In genomic region chr17:3212105-3212504, GRCm38 (mm10) we compare ENCODE assay signal across 25 mouse cellular contexts.
"Had no signal": no experiment of that assay in that cellular context is flagged by ENCODE, and none has a peak within 500 bp of the region (broad histone marks: within the 10 kb centered on the region; RNA-seq: fewer than 3 reads in every experiment).

No protein-coding gene starts in this region.

- H3K27ac ChIP-seq: heart, embryonic 10.5 days; heart, embryonic 13.5 days; heart, embryonic 15.5 days; hindbrain, embryonic 13.5 days; hindbrain, embryonic 15.5 days; hindbrain, postnatal 0 days; kidney, embryonic 15.5 days; kidney, postnatal 0 days; limb, embryonic 13.5 days; limb, embryonic 15.5 days; liver, embryonic 12.5 days; liver, embryonic 14.5 days had no signal

- H3K9ac ChIP-seq: heart, embryonic 13.5 days; heart, embryonic 15.5 days; hindbrain, embryonic 13.5 days; hindbrain, embryonic 15.5 days; kidney, embryonic 15.5 days; limb, embryonic 13.5 days; limb, embryonic 15.5 days; liver, embryonic 12.5 days; liver, embryonic 14.5 days had no signal

- H3K27me3 ChIP-seq: heart, embryonic 13.5 days; heart, embryonic 15.5 days; hindbrain, embryonic 13.5 days; hindbrain, embryonic 15.5 days; kidney, embryonic 15.5 days; limb, embryonic 13.5 days; limb, embryonic 15.5 days; liver, embryonic 12.5 days had no signal

- ATAC-seq: hindbrain, postnatal 0 days; intestine, embryonic 16.5 days; liver, embryonic 12.5 days had no signal

- H3K4me2 ChIP-seq: heart, embryonic 13.5 days; heart, embryonic 15.5 days; hindbrain, embryonic 13.5 days; hindbrain, embryonic 15.5 days; kidney, embryonic 15.5 days; limb, embryonic 13.5 days; limb, embryonic 15.5 days; liver, embryonic 12.5 days had no signal

- H3K9me3 ChIP-seq: heart, embryonic 10.5 days; heart, embryonic 13.5 days; heart, embryonic 15.5 days; hindbrain, embryonic 13.5 days; hindbrain, embryonic 15.5 days; kidney, embryonic 15.5 days; limb, embryonic 13.5 days; limb, embryonic 15.5 days; liver, embryonic 12.5 days had no signal

- H3K36me3 ChIP-seq: hindbrain, embryonic 15.5 days had no signal

- DNase-seq: gastrocnemius, postnatal 14 days; gastrocnemius, postnatal 36 days; heart, adult 18-20 months; heart, postnatal 14 days; heart, postnatal 36 days; kidney, adult 11 months; kidney, adult 2 months; kidney, adult 9 months; kidney, postnatal 14 days; kidney, postnatal 36 days; layer of hippocampus, postnatal 36 days; left cerebral cortex, postnatal 4 days had no signal

- H3K4me1 ChIP-seq: heart, embryonic 10.5 days; heart, embryonic 15.5 days; limb, embryonic 15.5 days had no signal

- H3K4me3 ChIP-seq: heart, embryonic 10.5 days; heart, embryonic 13.5 days; heart, embryonic 15.5 days; hindbrain, embryonic 13.5 days; hindbrain, embryonic 15.5 days; kidney, embryonic 15.5 days; limb, embryonic 13.5 days; limb, embryonic 15.5 days; liver, embryonic 12.5 days had no signal
